Mouse (Mus musculus): Measurements from ENCODE around the gene Gpam. TPM values are rescaled to one million over a fixed set of nuclear protein-coding genes. Genes with fewer than 3 reads are reported as not detected.

Gpam gene
- polyA plus RNA-seq, 1 experiment from 2014 or later: 25.3 TPM

- ATAC-seq (ENCODE audit: low FRiP score): no peak
- Histone ChIP-seq H3K4me2 (replicated peaks) (no peak overlapping the region), H3K36me3 (no peaks in the 10 kb centered on the region), H3K4me1 (peaks cover 19% of the 10 kb centered on the region), H3K9me3 (replicated peaks) (no peaks in the 10 kb centered on the region), H3K27me3 (no peaks in the 10 kb centered on the region), H3K4me3 (no peak overlapping the region), H3K27ac (no peak overlapping the region), H3K9ac (no peak overlapping the region)
- 81% methylated on average over 4 of the region's 4 CpGs for WGBS
These were observed 9.8 kb upstream of the Gpam start for GRCm38 (mm10) chr19:55136693-55137427.

GRCm38 (mm10) chr19:55135918-55136317 lies 8.9 kb upstream of the Gpam start:
- Histone ChIP-seq H3K27me3 (no peaks in the 10 kb centered on the region), H3K4me2 (replicated peaks) (no peak overlapping the region), H3K4me3 (no peak overlapping the region), H3K27ac (no peak overlapping the region), H3K4me1 (peaks cover 19% of the 10 kb centered on the region), H3K36me3 (no peaks in the 10 kb centered on the region), H3K9me3 (replicated peaks) (no peaks in the 10 kb centered on the region), H3K9ac (no peak overlapping the region)
- no peak for ATAC-seq (ENCODE audit: low FRiP score)
- 91% methylated on average over 3 of the region's 3 CpGs for WGBS

- Histone ChIP-seq H3K9me3 (replicated peaks) (no peaks in the 10 kb centered on the region), H3K27ac (no peak overlapping the region), H3K9ac (no peak overlapping the region), H3K4me3 (no peak overlapping the region), H3K36me3 (no peaks in the 10 kb centered on the region), H3K4me2 (replicated peaks) (no peak overlapping the region), H3K27me3 (no peaks in the 10 kb centered on the region), H3K4me1 (peaks cover 19% of the 10 kb centered on the region)
- WGBS: 89% methylated on average over 9 of the region's 9 CpGs
- ATAC-seq (ENCODE audit: low FRiP score): no peak
These were observed 7.5 kb upstream of the Gpam start for GRCm38 (mm10) chr19:55134521-55134920.

- no peak overlapping the region for H3K27ac ChIP-seq
- ATAC-seq (ENCODE audit: low FRiP score): no peak
- no peaks in the 10 kb centered on the region for H3K36me3 ChIP-seq
- H3K9me3 ChIP-seq (replicated peaks): no peaks in the 10 kb centered on the region
- no peak overlapping the region for H3K9ac ChIP-seq
- no peak overlapping the region for H3K4me2 ChIP-seq (replicated peaks)
- H3K4me3 ChIP-seq: no peak overlapping the region
- peaks cover 9% of the 10 kb centered on the region for H3K4me1 ChIP-seq
- H3K27me3 ChIP-seq: no peaks in the 10 kb centered on the region
- WGBS: 82% methylated on average over 3 of the region's 3 CpGs
These were observed 5.4 kb upstream of the Gpam start for GRCm38 (mm10) chr19:55132476-55132875.

- no peaks in the 10 kb centered on the region for H3K9me3 ChIP-seq (replicated peaks)
- WGBS: 53% methylated on average over 1 of the region's 1 CpGs
These were observed 4.7 kb upstream of the Gpam start for GRCm38 (mm10) chr19:55131747-55132146.

GRCm38 (mm10) chr19:55128469-55128868 lies 1.4 kb upstream of the Gpam start:
- Histone ChIP-seq H3K27me3 (no peaks in the 10 kb centered on the region), H3K4me3 (no peak overlapping the region), H3K9me3 (replicated peaks) (no peaks in the 10 kb centered on the region), H3K9ac (no peak overlapping the region), H3K4me2 (replicated peaks) (no peak overlapping the region), H3K4me1 (peaks cover 4% of the 10 kb centered on the region), H3K36me3 (no peaks in the 10 kb centered on the region), H3K27ac (no peak overlapping the region)
- no peak for ATAC-seq (ENCODE audit: low FRiP score)
- WGBS: 97% methylated on average over 1 of the region's 1 CpGs

More at GRCm38 (mm10) chr19:55131747-55132146, 4.7 kb upstream of the Gpam start:
- H3K4me1 ChIP-seq: peaks cover 2% of the 10 kb centered on the region; the same call in 1 of the 2 replicates
- H3K36me3 ChIP-seq: no peaks in the 10 kb centered on the region
- H3K27me3 ChIP-seq: no peaks in the 10 kb centered on the region
- no peak overlapping the region for H3K4me2 ChIP-seq (replicated peaks)
- H3K27ac ChIP-seq: no peak overlapping the region
- H3K4me3 ChIP-seq: no peak overlapping the region
- H3K9ac ChIP-seq: no peak overlapping the region
- ATAC-seq (ENCODE audit: low FRiP score): no peak

- WGBS: 86% methylated on average over 3 of the region's 3 CpGs
These were observed 1.6 kb downstream of the Gpam start for GRCm38 (mm10) chr19:55125456-55125855.

GRCm38 (mm10) chr19:55123001-55123536 lies 4.0 kb downstream of the Gpam start:
- peak; percentile 83 for ATAC-seq (ENCODE audit: low FRiP score)
- H3K4me1 ChIP-seq: peaks cover 30% of the 10 kb centered on the region
- H3K36me3 ChIP-seq: no peaks in the 10 kb centered on the region
- peak overlapping the region; percentile 86 for H3K27ac ChIP-seq
- H3K9me3 ChIP-seq (replicated peaks): no peaks in the 10 kb centered on the region
- no peaks in the 10 kb centered on the region for H3K27me3 ChIP-seq
- H3K4me3 ChIP-seq: no peak overlapping the region
- H3K9ac ChIP-seq: no peak overlapping the region
- WGBS: 16% methylated on average over 11 of the region's 11 CpGs
- H3K4me2 ChIP-seq (replicated peaks): no peak overlapping the region

More at GRCm38 (mm10) chr19:55125456-55125855, 1.6 kb downstream of the Gpam start:
- ATAC-seq (ENCODE audit: low FRiP score): no peak
- H3K4me3 ChIP-seq: no peak overlapping the region
- no peaks in the 10 kb centered on the region for H3K27me3 ChIP-seq
- no peaks in the 10 kb centered on the region for H3K36me3 ChIP-seq
- no peak overlapping the region for H3K9ac ChIP-seq
- H3K4me2 ChIP-seq (replicated peaks): no peak overlapping the region
- H3K27ac ChIP-seq: no peak overlapping the region
- H3K4me1 ChIP-seq: peaks cover 27% of the 10 kb centered on the region
- no peaks in the 10 kb centered on the region for H3K9me3 ChIP-seq (replicated peaks)

- Histone ChIP-seq H3K36me3 (no peaks in the 10 kb centered on the region), H3K9me3 (replicated peaks) (no peaks in the 10 kb centered on the region), H3K9ac (no peak overlapping the region), H3K4me3 (no peak overlapping the region), H3K4me1 (peaks cover 30% of the 10 kb centered on the region), H3K27ac (peak overlapping the region; percentile 86), H3K27me3 (no peaks in the 10 kb centered on the region), H3K4me2 (replicated peaks) (no peak overlapping the region)
- 50% methylated on average over 4 of the region's 4 CpGs for WGBS
- ATAC-seq (ENCODE audit: low FRiP score): peak; percentile 79
These were observed 4.6 kb downstream of the Gpam start for GRCm38 (mm10) chr19:55122351-55122980.

- Histone ChIP-seq H3K4me2 (replicated peaks) (no peak overlapping the region), H3K9ac (no peak overlapping the region), H3K9me3 (replicated peaks) (no peaks in the 10 kb centered on the region), H3K36me3 (no peaks in the 10 kb centered on the region), H3K4me3 (no peak overlapping the region), H3K27me3 (no peaks in the 10 kb centered on the region), H3K27ac (peak overlapping the region; percentile 86), H3K4me1 (peaks cover 30% of the 10 kb centered on the region)
- WGBS: 71% methylated on average over 6 of the region's 6 CpGs
- ATAC-seq (ENCODE audit: low FRiP score): no peak
These were observed 5.2 kb downstream of the Gpam start for GRCm38 (mm10) chr19:55121836-55122235.

GRCm38 (mm10) chr19:55120518-55121244 lies 6.4 kb downstream of the Gpam start:
- no peaks in the 10 kb centered on the region for H3K9me3 ChIP-seq (replicated peaks)
- H3K4me3 ChIP-seq: no peak overlapping the region
- 48% methylated on average over 11 of the region's 11 CpGs for WGBS

GRCm38 (mm10) chr19:55119541-55119940 lies 7.5 kb downstream of the Gpam start:
- H3K4me1 ChIP-seq: peaks cover 30% of the 10 kb centered on the region
- WGBS: 80% methylated on average over 2 of the region's 2 CpGs

More at GRCm38 (mm10) chr19:55120518-55121244, 6.4 kb downstream of the Gpam start:
- peaks cover 30% of the 10 kb centered on the region for H3K4me1 ChIP-seq
- no peaks in the 10 kb centered on the region for H3K27me3 ChIP-seq
- no peak for ATAC-seq (ENCODE audit: low FRiP score)
- no peak overlapping the region for H3K9ac ChIP-seq
- no peak overlapping the region for H3K4me2 ChIP-seq (replicated peaks)
- no peak overlapping the region for H3K27ac ChIP-seq
- H3K36me3 ChIP-seq: no peaks in the 10 kb centered on the region

More at GRCm38 (mm10) chr19:55119541-55119940, 7.5 kb downstream of the Gpam start:
- Histone ChIP-seq H3K27me3 (no peaks in the 10 kb centered on the region), H3K9me3 (replicated peaks) (no peaks in the 10 kb centered on the region), H3K4me2 (replicated peaks) (no peak overlapping the region), H3K36me3 (no peaks in the 10 kb centered on the region), H3K27ac (no peak overlapping the region), H3K9ac (no peak overlapping the region), H3K4me3 (no peak overlapping the region)
- no peak for ATAC-seq (ENCODE audit: low FRiP score)

All from hindbrain, embryonic 12.5 days (tissue).